Mouse (Mus musculus): ENCODE data around the gene S100a11. TPM values are rescaled to one million over a fixed set of nuclear protein-coding genes. Genes with fewer than 3 reads are reported as not detected.

Gene S100a11
- total and polyA plus RNA-seq, 3 experiments, result 0.32 TPM; not detected in 2

DNA sequence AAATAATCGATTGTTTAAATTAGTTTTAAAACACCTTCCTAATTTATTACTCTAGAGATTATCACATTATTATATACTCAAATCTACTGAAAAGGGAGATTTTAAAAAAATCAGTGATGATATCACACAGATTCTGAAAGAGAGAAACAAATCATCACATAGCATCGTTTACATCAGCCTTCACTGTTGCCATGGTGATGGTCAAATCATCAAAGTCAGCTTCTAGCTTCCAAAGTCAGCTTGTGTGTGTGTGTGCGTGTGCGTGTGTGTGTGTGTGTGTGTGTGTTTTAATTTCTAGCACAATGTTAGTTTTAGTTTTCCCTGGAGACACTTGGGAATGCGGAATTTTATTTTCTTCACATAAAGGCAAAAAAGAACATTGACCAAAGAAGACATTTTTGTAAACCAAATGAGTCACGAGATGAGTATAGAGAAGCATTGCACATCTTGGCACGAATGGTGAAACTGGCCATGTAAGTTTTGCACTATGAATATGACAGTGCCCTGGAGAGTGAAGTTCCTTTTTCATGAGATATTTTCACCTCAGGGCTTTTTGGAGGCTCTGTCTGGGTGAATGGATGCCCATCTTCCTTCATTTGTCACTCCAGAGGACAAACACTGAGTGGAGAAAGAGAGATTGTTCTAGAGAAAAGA lies 15.6 kb upstream of the S100a11 start:
- Histone ChIP-seq H3K36me3 (ENCODE audit: control insufficient read depth in 1 of 2, insufficient read depth in 2 of 2, low read length in 2 of 2) (no peaks in the 10 kb centered on the region), H3K4me3 (ENCODE audit: control insufficient read depth in 1 of 2, insufficient read depth in 1 of 2, low read depth in 2 of 2, low read length in 2 of 2) (no peak overlapping the region), H3K9me3 (replicated peaks; ENCODE audit: insufficient read depth, low read length) (no peaks in the 10 kb centered on the region), H3K27ac (ENCODE audit: control insufficient read depth, low read depth, low read length) (no peak overlapping the region), H3K79me2 (ENCODE audit: control insufficient read depth, insufficient read depth, low read length, poor library complexity) (no peaks in the 10 kb centered on the region), H3K27me3 (ENCODE audit: control insufficient read depth in 1 of 2, insufficient read depth in 2 of 2, low read length in 2 of 2) (no peaks in the 10 kb centered on the region; a peak in 1 of 4 replicates), H3K9ac (ENCODE audit: control insufficient read depth, low read depth, low read length, poor library complexity, severe bottlenecking) (no peak overlapping the region), H3K4me1 (ENCODE audit: control insufficient read depth in 1 of 2, insufficient read depth in 2 of 2, low read length in 2 of 2) (no peaks in the 10 kb centered on the region; a peak in 1 of 4 replicates)
- DNase-seq (ENCODE audit: low read depth, low spot score), result no peak
- TF ChIP-seq POLR2A (IDR thresholded peaks at IDR 0.05; ENCODE audit: control insufficient read depth in 1 of 2, insufficient read depth in 1 of 2, low read depth in 1 of 2, low read length in 2 of 2, poor library complexity in 1 of 2), result no peak
- TF ChIP-seq E2F4 (IDR thresholded peaks at IDR 0.05; ENCODE audit: borderline replicate concordance, low read depth, low read length), result no peak
- no peak for TF ChIP-seq GABPA (IDR thresholded peaks at IDR 0.05; ENCODE audit: low read depth, low read length)
- no peak for TF ChIP-seq MAZ (IDR thresholded peaks at IDR 0.05; ENCODE audit: low read depth, low read length)
- TF ChIP-seq TAL1 (IDR thresholded peaks at IDR 0.05; ENCODE audit: low read length), result no peak
- no peak for TF ChIP-seq POLR2AphosphoS2 (IDR thresholded peaks at IDR 0.05; ENCODE audit: low read length)
- TF ChIP-seq ELF1 (IDR thresholded peaks at IDR 0.05; ENCODE audit: low read depth, low read length), result no peak
- TF ChIP-seq USF2 (IDR thresholded peaks at IDR 0.05; ENCODE audit: borderline replicate concordance in 1 of 2, insufficient read depth in 1 of 2, low read depth in 1 of 2, low read length in 2 of 2), result no peak
- TF ChIP-seq GATA1 (IDR thresholded peaks at IDR 0.05; ENCODE audit: low read depth, low read length), result no peak

DNA sequence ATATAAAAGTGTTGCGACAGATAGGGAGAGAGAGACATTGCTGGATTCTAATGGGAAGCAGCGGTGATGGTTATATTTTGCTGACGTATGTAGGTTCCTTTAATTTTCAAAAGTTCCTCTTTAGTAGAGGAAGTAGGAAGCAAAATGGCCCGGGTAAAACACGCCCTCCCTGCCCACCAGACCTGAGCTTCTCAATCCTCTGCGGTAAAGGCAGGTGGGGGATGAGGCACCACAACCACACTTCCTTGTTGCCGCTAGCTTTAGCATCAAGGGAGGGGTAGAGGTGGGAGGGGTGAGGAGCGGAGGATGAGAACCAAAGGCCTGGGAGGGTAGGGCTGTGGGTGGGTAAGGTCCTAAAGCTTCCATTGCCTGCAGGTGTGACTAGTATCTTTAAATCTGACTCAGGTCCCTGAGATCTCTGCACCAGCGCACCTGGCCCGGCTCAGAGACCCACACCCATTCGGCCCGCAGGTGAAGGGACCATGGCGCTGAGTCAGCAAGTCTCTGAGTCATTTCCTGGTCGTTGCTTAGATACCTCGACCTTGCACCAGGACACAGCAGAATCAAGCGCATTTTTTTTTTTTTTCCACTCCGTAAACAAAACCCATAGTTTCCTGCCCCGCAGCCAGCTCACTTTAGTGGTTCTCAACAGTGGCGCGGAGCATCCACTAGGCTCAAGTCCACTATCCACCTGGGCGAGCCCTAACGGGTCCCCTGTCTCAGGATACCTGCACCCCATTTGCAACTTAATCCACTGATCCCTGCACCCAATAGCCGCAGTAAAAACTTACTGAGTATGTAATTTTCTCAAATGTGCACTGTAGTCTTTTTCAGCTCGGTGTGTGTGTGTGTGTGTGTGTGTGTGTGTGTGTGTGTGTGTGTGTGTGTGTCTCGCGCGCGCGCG lies 14.1 kb upstream of the S100a11 start:
- peak; percentile 9 for DNase-seq (ENCODE audit: low read depth, low spot score)
- peaks cover 0 to 4% of the 10 kb centered on the region in 2 experiments; a peak in 2 of 4 replicates for H3K27me3 ChIP-seq (ENCODE audit: control insufficient read depth in 1 of 2, insufficient read depth in 2 of 2, low read length in 2 of 2)
- no peak for TF ChIP-seq SMC3 (IDR thresholded peaks at IDR 0.05; ENCODE audit: low read depth, low read length)
- TF ChIP-seq MAFK (IDR thresholded peaks at IDR 0.05; ENCODE audit: borderline replicate concordance, low read depth, low read length), result peak; percentile 37; the same call in 1 of the 2 replicates
- TF ChIP-seq TBP (IDR thresholded peaks at IDR 0.05; ENCODE audit: low read depth, low read length), result no peak
- no peaks in the 10 kb centered on the region for H3K36me3 ChIP-seq (ENCODE audit: control insufficient read depth in 1 of 2, insufficient read depth in 2 of 2, low read length in 2 of 2)
- no peak overlapping the region for H3K27ac ChIP-seq (ENCODE audit: control insufficient read depth, low read depth, low read length)
- H3K9ac ChIP-seq (ENCODE audit: control insufficient read depth, low read depth, low read length, poor library complexity, severe bottlenecking), result no peak overlapping the region
- no peaks in the 10 kb centered on the region for H3K9me3 ChIP-seq (replicated peaks; ENCODE audit: insufficient read depth, low read length)
- no peaks in the 10 kb centered on the region; a peak in 1 of 4 replicates for H3K4me1 ChIP-seq (ENCODE audit: control insufficient read depth in 1 of 2, insufficient read depth in 2 of 2, low read length in 2 of 2)
- no peak overlapping the region for H3K4me3 ChIP-seq (ENCODE audit: control insufficient read depth in 1 of 2, insufficient read depth in 1 of 2, low read depth in 2 of 2, low read length in 2 of 2)
- H3K79me2 ChIP-seq (ENCODE audit: control insufficient read depth, insufficient read depth, low read length, poor library complexity), result no peaks in the 10 kb centered on the region

Data from MEL (cell line).